Mouse (Mus musculus): ENCODE measurements around the gene Akain1.

Akain1 gene

GRCm38 (mm10) chr17:69479261-69479660, 40.1 kb downstream of the Akain1 start:
- no peak for DNase-seq (ENCODE audit: low spot score)

- no peak for DNase-seq (ENCODE audit: low spot score)
Observed at GRCm38 (mm10) chr17:69487116-69487515, 48.0 kb downstream of the Akain1 start.

- no peak for DNase-seq (ENCODE audit: low spot score)
Observed at GRCm38 (mm10) chr17:69487884-69488283, 48.8 kb downstream of the Akain1 start.

- no peak for DNase-seq (ENCODE audit: low spot score)
Observed at GRCm38 (mm10) chr17:69488826-69489225, 49.7 kb downstream of the Akain1 start.

- no peak for DNase-seq (ENCODE audit: low spot score)
Observed at GRCm38 (mm10) chr17:69492368-69492767, 53.2 kb downstream of the Akain1 start.

- DNase-seq (ENCODE audit: low spot score): no peak
Observed at GRCm38 (mm10) chr17:69495531-69495930, 56.4 kb downstream of the Akain1 start.

- no peak for DNase-seq (ENCODE audit: low spot score)
Observed at GRCm38 (mm10) chr17:69496125-69496524, 57.0 kb downstream of the Akain1 start.

GRCm38 (mm10) chr17:69497315-69497714, 58.2 kb downstream of the Akain1 start:
- no peak for DNase-seq (ENCODE audit: low spot score)

- DNase-seq (ENCODE audit: low spot score): no peak
Observed at GRCm38 (mm10) chr17:69498913-69499312, 59.8 kb downstream of the Akain1 start.

- no peak for DNase-seq (ENCODE audit: low spot score)
Observed at GRCm38 (mm10) chr17:69499441-69499840, 60.3 kb downstream of the Akain1 start.

- no peak for DNase-seq (ENCODE audit: low spot score)
Observed at GRCm38 (mm10) chr17:69506070-69506469, 66.9 kb downstream of the Akain1 start.

GRCm38 (mm10) chr17:69516344-69516907, 77.3 kb downstream of the Akain1 start:
- no peak for DNase-seq (ENCODE audit: low spot score)

GRCm38 (mm10) chr17:69531472-69531871, 92.3 kb downstream of the Akain1 start:
- DNase-seq (ENCODE audit: low spot score): no peak

All from ovary, adult 18-20 months (tissue).